In the genomic region with DNA sequence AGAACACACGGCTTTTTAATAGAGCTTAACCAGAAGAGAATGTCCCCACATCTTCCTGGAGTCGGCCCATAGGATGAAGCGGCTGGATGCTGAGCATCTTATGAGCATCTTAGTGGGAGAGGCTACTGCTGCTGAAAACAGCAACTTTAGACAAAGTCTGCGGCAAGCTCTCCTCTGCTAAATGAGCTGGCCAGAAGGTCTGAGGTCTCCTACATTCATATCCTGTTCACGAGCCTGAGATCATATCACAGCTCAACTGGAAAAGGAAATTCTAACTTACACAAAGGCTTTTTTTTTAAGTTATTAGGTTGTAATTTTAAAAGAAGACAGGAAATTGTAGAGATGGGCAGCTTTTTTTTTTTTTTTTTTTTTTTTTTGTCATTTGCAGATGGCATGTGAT, we compare ENCODE assay signal across 27 mouse cellular contexts. TPM values are rescaled to one million over a fixed set of nuclear protein-coding genes. Genes with fewer than 3 reads are reported as not detected.
"Had no signal": no experiment of that assay in that cellular context is flagged by ENCODE, and none has a peak within 500 bp of the region (broad histone marks: within the 10 kb centered on the region; RNA-seq: fewer than 3 reads in every experiment).

No protein-coding gene starts in this region.

- H3K27ac ChIP-seq: heart, adult 2 months; heart, embryonic 13.5 days; heart, embryonic 15.5 days; hindbrain, embryonic 10.5 days; hindbrain, embryonic 12.5 days; hindbrain, embryonic 14.5 days; intestine, embryonic 15.5 days; left cerebral cortex, adult 2 months; liver, embryonic 13.5 days; liver, embryonic 15.5 days had no signal

- H3K36me3 ChIP-seq: heart, embryonic 13.5 days; heart, embryonic 15.5 days; hindbrain, embryonic 10.5 days; hindbrain, embryonic 12.5 days; intestine, embryonic 15.5 days; liver, embryonic 13.5 days; liver, embryonic 15.5 days had no signal

- H3K9ac ChIP-seq: forebrain, postnatal 0 days; heart, embryonic 13.5 days; heart, embryonic 15.5 days; hindbrain, embryonic 12.5 days; hindbrain, embryonic 14.5 days; intestine, embryonic 15.5 days; limb, embryonic 13.5 days; liver, embryonic 13.5 days; liver, embryonic 15.5 days had no signal

- H3K4me3 ChIP-seq: heart, adult 2 months; heart, embryonic 13.5 days; heart, embryonic 15.5 days; hindbrain, embryonic 10.5 days; hindbrain, embryonic 12.5 days; intestine, embryonic 15.5 days; left cerebral cortex, adult 2 months; limb, embryonic 13.5 days; liver, embryonic 13.5 days; liver, embryonic 15.5 days had no signal

- H3K9me3 ChIP-seq: heart, embryonic 13.5 days; heart, embryonic 15.5 days; hindbrain, embryonic 10.5 days; hindbrain, embryonic 12.5 days; intestine, embryonic 15.5 days; limb, embryonic 13.5 days; liver, embryonic 13.5 days; liver, embryonic 15.5 days had no signal

- H3K4me1 ChIP-seq: intestine, embryonic 15.5 days; liver, embryonic 13.5 days; liver, embryonic 15.5 days had no signal

- DNase-seq: forebrain, postnatal 0 days; gastrocnemius, postnatal 10 days; gastrocnemius, postnatal 25 days; heart, adult 2 months; heart, postnatal 4 days; kidney, adult 18-20 months; kidney, adult 8-10 months; kidney, postnatal 10 days; kidney, postnatal 36 days; layer of hippocampus, adult 9-11 months; left cerebral cortex, postnatal 4 days; liver; liver, embryonic 13.5 days had no signal

- H3K4me2 ChIP-seq: heart, embryonic 11.5 days; heart, embryonic 13.5 days; heart, embryonic 15.5 days; hindbrain, embryonic 12.5 days; hindbrain, embryonic 14.5 days; intestine, embryonic 15.5 days; liver, embryonic 11.5 days; liver, embryonic 13.5 days; liver, embryonic 15.5 days had no signal

- H3K27me3 ChIP-seq: heart, embryonic 13.5 days; heart, embryonic 15.5 days; hindbrain, embryonic 12.5 days; intestine, embryonic 15.5 days; limb, embryonic 13.5 days; liver, embryonic 13.5 days; liver, embryonic 15.5 days had no signal

- ATAC-seq: forebrain, postnatal 0 days; hindbrain, embryonic 16.5 days; inflammation-experienced regulatory T-cells, adult 6 months; intestine, embryonic 15.5 days; intestine, postnatal 0 days had no signal

RNA-seq across cellular contexts. Expression of a gene that starts 33.2 kb away (rescaled TPM):
- polyA plus RNA-seq: inflammation-experienced regulatory T-cells, adult 6 months had no signal
